Mouse (Mus musculus) retina, adult 2 months (tissue): ENCODE results near the gene Timp3.

Experiments
- DNase-seq: peaks from one replicate; pipeline ENCODE4 v3.0.0-alpha.2; 2012; ENCODE audit warnings: low read depth, low spot score

The Timp3 gene

GRCm38 (mm10) chr10:86386232-86386631 lies 86.1 kb downstream of the Timp3 start:
- DNase-seq = no peak

GRCm38 (mm10) chr10:86387821-86388440 lies 87.8 kb downstream of the Timp3 start:
- DNase-seq = no peak

GRCm38 (mm10) chr10:86388803-86389202 lies 88.6 kb downstream of the Timp3 start:
- no peak for DNase-seq

GRCm38 (mm10) chr10:86389357-86389756 lies 89.2 kb downstream of the Timp3 start:
- no peak for DNase-seq

GRCm38 (mm10) chr10:86389913-86390312 lies 89.7 kb downstream of the Timp3 start:
- no peak for DNase-seq

GRCm38 (mm10) chr10:86392399-86392798 lies 92.2 kb downstream of the Timp3 start:
- no peak for DNase-seq

- DNase-seq = no peak
Observed at GRCm38 (mm10) chr10:86397577-86398346, 97.6 kb downstream of the Timp3 start.

- DNase-seq = no peak
Observed at GRCm38 (mm10) chr10:86398347-86398720, 98.2 kb downstream of the Timp3 start.
